Mouse (Mus musculus) stomach, postnatal 0 days (tissue): ENCODE results near the gene Sirt4. TPM values are rescaled to one million over a fixed set of nuclear protein-coding genes. Genes with fewer than 3 reads are reported as not detected.

Experiments
- ATAC-seq: fragments of 200-750 bp; cut with Nextera tagmentation; 2 replicates; pipeline ENCODE4 v1.8.0; 2017; ENCODE audit not compliant: low FRiP score, low TSS enrichment
- DNase-seq: peaks from one replicate; pipeline ENCODE4 v3.0.0-alpha.2; 2016; ENCODE audit warnings: low spot score
- H3K27ac ChIP-seq: fragments of 300-500 bp; sonication (generic); replicated peaks from 2 replicates; pipeline ENCODE4 v1.5.1; 2014; ENCODE audit warnings: mild to moderate bottlenecking, control low read depth
- H3K27me3 ChIP-seq: fragments of 300-500 bp; sonication (generic); 2 replicates; pipeline ENCODE4 v1.6.1; 2014; ENCODE audit warnings: low read length; ENCODE audit not compliant: control insufficient read depth, insufficient read depth
- H3K36me3 ChIP-seq: fragments of 300-500 bp; sonication (generic); 2 replicates; pipeline ENCODE4 v1.6.1; 2014; ENCODE audit warnings: low read length, mixed read lengths; ENCODE audit not compliant: control insufficient read depth, insufficient read depth
- H3K4me1 ChIP-seq: fragments of 300-500 bp; sonication (generic); replicated peaks from 2 replicates; pipeline ENCODE4 v1.6.1; 2014; ENCODE audit warnings: antibody characterized with exemption; ENCODE audit not compliant: control insufficient read depth, insufficient read depth
- H3K4me2 ChIP-seq: fragments of 300-500 bp; sonication (generic); replicated peaks from 2 replicates; pipeline ENCODE4 v1.6.1; 2014; ENCODE audit warnings: low read depth, mild to moderate bottlenecking, control low read depth, moderate library complexity
- H3K4me3 ChIP-seq: fragments of 300-500 bp; sonication (generic); 2 replicates; pipeline ENCODE4 v1.5.1; 2014; ENCODE audit warnings: low read depth, low read length, control low read depth
- H3K9ac ChIP-seq: fragments of 300-500 bp; sonication (generic); 2 replicates; pipeline ENCODE4 v1.6.1; 2014; ENCODE audit warnings: mild to moderate bottlenecking, low read length, control low read depth, mixed read lengths
- H3K9me3 ChIP-seq: fragments of 300-500 bp; sonication (generic); 2 replicates; pipeline ENCODE4 v1.6.1; 2016; ENCODE audit warnings: low read length; ENCODE audit not compliant: control insufficient read depth
- CTCF ChIP-seq: IDR thresholded peaks from 2 replicates; pipeline ENCODE4 v1.5.1; 2016; ENCODE audit warnings: antibody characterized with exemption, low read depth, mild to moderate bottlenecking, moderate library complexity
- EP300 ChIP-seq: optimal IDR thresholded peaks from 2 replicates; pipeline ENCODE3; 2016; ENCODE audit warnings: antibody characterized with exemption
- WGBS: fragments of 180-500 bp; shearing (Covaris S2); extraction: QIAGEN DNeasy Blood & Tissue Kit; methylation state at CpG from one replicate; pipeline ENCODE4 v1.1.7; 2014; 5-methylcytosine and 5-hydroxymethylcytosine counted together
- polyA plus RNA-seq: library from polyadenylated mRNA; unstranded; fragments of >200 nt; fragmentation: Nextera tagmentation; extraction: Ambion mirVana; gene quantifications from 2 replicates; pipeline ENCODE4 v1.2.1, GENCODE M21; 2015

Gene Sirt4
- polyA plus RNA-seq, 1 experiment from 2014 or later = 11.5 TPM

DNA sequence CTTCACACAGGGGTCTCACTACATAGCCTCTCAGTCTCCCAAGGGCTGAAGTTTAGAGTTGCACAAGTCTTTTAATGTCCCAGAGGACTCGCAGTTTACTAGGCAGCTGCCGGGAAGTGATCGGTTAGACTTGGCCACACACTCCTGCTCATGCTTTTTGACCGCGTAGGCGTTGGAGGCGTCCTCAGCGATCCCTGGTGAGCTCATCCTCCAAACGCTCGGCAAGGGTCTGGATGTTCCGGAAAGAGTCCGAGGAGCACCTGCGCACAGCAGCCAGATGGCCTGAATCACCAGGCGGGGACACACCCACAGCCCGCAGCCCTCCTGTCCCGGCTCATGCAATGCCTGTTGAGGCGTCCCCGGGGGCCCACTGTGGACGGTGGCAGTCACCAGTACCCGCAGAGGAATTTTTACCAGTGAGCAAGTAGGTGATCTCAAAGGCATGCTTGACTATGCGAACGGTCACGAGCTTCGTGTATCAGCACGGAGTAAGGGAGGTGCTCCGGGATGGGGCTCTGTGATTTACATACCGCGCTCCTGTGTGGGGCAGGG, 7.3 kb upstream of the Sirt4 start:
- Histone ChIP-seq H3K27ac (0 out of 2 replicates have a peak overlapping the region, but pooled peaks have one; percentile 56), H3K27me3 (no peaks in the 10 kb centered on the region), H3K4me2 (peak overlapping the region; percentile 57), H3K4me3 (peak overlapping the region; percentile 20), H3K4me1 (no peaks in the 10 kb centered on the region), H3K9ac (peak overlapping the region; percentile 57), H3K36me3 (no peaks in the 10 kb centered on the region), H3K9me3 (no peaks in the 10 kb centered on the region)
- WGBS = 2% methylated on average over 28 of the region's 28 CpGs
- DNase-seq (peak; percentile 79), ATAC-seq (peak; percentile 38)
- TF ChIP-seq EP300 = no peak
- no peak for TF ChIP-seq CTCF

DNA sequence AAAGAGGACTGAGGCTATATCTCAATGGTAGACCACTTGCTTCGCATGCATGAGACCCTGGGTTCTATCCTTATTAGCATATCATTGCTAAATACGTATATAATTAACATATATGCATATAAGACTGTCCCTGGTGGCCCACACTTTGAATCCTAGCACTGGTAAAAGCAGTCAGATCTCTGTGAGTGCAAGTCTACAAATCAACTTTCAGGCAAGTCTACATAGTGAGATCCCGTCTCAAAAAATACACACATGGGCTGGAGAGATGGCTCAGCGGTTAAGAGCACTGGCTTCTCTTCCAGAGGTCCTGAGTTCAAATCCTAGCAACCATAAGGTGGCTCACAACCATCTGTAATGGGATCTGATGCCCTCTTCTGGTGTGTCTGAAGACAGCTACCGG, 6.6 kb upstream of the Sirt4 start:
- H3K4me2 ChIP-seq = 0 out of 2 replicates have a peak overlapping the region, but pooled peaks have one; percentile 57
- H3K4me1 ChIP-seq = no peaks in the 10 kb centered on the region
- H3K9me3 ChIP-seq = no peaks in the 10 kb centered on the region
- no peaks in the 10 kb centered on the region for H3K27me3 ChIP-seq
- WGBS = 29% methylated on average over 5 of the region's 5 CpGs
- ATAC-seq = no peak
- H3K27ac ChIP-seq = no peak overlapping the region
- no peak overlapping the region for H3K4me3 ChIP-seq
- no peak for DNase-seq
- H3K9ac ChIP-seq = no peak overlapping the region
- peak; percentile 15; the same call in 1 of the 2 replicates for TF ChIP-seq CTCF
- TF ChIP-seq EP300 = no peak
- H3K36me3 ChIP-seq = no peaks in the 10 kb centered on the region

DNA sequence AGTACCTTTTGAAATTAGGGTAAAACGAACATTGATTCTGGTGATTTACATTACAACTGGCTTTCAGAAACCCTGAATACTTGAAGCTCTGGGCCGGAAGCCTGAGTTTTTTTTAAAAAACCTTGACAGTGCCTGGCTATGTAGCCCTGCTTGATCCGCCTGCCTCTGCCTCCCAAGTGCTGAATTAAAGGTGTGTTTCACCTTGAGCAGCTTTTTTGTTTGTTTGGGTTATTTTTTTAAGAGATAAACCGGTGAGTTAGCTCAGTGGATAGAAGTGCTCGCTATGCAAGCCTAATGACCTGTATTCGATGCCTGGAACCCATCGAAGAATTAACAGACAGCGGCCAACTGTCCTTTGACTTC, 6.1 kb upstream of the Sirt4 start:
- DNase-seq (no peak), ATAC-seq (no peak)
- Histone ChIP-seq H3K36me3 (no peaks in the 10 kb centered on the region), H3K27ac (no peak overlapping the region), H3K27me3 (no peaks in the 10 kb centered on the region), H3K4me2 (no peak overlapping the region; the same call in 1 of the 2 replicates), H3K9me3 (no peaks in the 10 kb centered on the region), H3K4me1 (no peaks in the 10 kb centered on the region), H3K9ac (no peak overlapping the region), H3K4me3 (no peak overlapping the region)
- WGBS = 10% methylated on average over 8 of the region's 8 CpGs
- no peak for TF ChIP-seq CTCF
- no peak for TF ChIP-seq EP300

DNA sequence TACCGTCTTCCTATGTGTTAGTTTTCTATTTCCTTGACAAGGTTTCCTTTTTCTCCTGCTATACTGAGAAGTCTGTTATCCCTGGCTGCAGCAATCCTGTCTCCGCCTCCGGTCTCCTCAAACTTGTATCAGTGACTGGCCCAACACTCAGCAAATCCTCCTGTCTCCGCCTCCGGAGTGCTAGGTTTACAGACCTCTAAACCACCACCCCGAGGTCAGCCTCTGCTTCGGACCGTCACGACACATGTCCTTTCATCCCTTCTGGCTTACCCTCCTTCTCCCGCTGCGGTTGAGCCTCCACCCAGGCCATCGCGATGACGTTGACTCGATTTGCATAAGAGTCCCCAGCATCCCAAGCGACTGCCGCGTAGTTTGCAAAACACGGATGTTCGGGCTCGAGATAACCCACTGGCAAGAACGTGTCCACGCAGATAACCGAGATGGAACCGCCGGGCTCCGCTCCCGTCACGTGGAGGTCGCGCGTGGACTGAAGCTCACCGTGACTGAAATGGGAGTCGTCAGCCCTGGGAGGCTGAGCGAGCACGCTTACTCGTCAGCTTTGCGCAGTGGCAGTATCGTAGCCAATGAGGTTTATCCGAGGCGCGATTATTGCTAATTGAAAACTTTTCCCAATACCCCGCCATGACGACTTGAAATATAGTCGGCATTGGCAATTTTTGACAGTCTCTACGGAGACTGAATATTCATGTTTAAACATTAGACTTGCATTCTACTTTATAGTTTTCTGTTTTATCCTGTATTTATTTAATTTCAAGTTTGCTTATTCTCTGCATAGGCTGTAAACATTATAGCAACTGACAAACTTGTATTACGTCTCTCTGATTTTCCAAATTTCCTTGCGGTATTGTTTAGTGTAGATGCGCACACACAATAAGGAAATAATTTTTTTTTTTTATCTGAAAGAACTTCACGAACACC, 5.4 kb upstream of the Sirt4 start:
- peak overlapping the region; percentile 100 for H3K27ac ChIP-seq
- no peaks in the 10 kb centered on the region for H3K4me1 ChIP-seq
- peak overlapping the region; percentile 41 for H3K4me3 ChIP-seq
- no peaks in the 10 kb centered on the region for H3K27me3 ChIP-seq
- DNase-seq (peak; percentile 86), ATAC-seq (peak; percentile 84)
- H3K9ac ChIP-seq = peak overlapping the region; percentile 92
- peak overlapping the region; percentile 55 for H3K4me2 ChIP-seq
- peak; percentile 74 for TF ChIP-seq EP300
- TF ChIP-seq CTCF = no peak
- WGBS = under 1% methylated on average over 50 of the region's 50 CpGs
- no peaks in the 10 kb centered on the region for H3K9me3 ChIP-seq
- H3K36me3 ChIP-seq = no peaks in the 10 kb centered on the region

DNA sequence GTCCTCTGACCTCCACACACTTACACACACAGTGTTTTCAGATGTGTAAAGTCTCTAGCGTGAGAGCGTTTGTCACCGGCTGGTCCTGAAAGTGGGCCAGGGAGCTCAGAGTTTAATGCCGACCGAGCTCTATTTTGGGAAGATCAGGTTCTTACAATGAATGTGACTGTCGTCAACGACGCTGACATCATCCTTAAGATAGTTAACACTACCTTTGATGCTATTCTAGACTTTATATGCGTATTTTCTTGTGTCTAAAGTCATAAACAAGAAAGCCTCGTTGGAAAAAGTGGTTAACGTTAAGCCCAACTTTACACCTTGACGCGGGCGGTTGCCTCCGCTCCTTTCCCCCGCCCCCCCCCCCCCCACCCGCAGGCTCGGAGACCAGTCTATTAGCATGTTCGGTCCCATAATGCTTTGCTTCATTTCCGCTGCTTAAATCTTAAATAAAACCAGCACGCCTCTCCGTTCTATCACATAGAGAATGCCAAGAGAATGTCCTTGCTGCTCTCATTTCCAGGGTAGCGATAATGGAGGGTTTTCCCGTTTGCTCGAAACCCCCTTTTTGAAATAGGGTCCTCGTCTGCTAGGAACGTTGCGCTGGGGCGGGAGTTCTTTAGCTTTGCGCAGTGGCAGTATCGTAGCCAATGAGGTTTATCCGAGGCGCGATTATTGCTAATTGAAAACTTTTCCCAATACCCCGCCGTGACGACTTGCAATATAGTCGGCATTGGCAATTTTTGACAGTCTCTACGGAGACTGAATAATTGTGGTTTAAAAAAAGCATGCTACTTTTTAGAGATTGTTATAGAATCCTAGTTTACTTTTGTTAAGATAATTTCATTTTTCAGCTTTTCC, 4.5 kb upstream of the Sirt4 start:
- peak overlapping the region; percentile 41 for H3K4me3 ChIP-seq
- WGBS = under 1% methylated on average over 38 of the region's 39 CpGs
- DNase-seq = peak; percentile 75

More for the DNA sequence above, 4.5 kb upstream of the Sirt4 start:
- TF ChIP-seq EP300 (no peak), CTCF (no peak)
- Histone ChIP-seq H3K27ac (peak overlapping the region; percentile 100), H3K9me3 (no peaks in the 10 kb centered on the region), H3K4me2 (peak overlapping the region; percentile 55), H3K4me1 (no peaks in the 10 kb centered on the region), H3K36me3 (no peaks in the 10 kb centered on the region), H3K27me3 (no peaks in the 10 kb centered on the region), H3K9ac (peak overlapping the region; percentile 92)
- ATAC-seq = peak; percentile 66
